In genomic region chr13:98030959-98031641, GRCm38 (mm10) we compare ENCODE assay signal across 8 mouse cellular contexts.
DNase-seq lines count a peak whose midpoint lies in the region; ATAC-seq and TF ChIP-seq lines count a peak whose summit lies in the region.

No protein-coding gene starts in this region.

- 0 out of 2 replicates have a peak overlapping the region, but pooled peaks have one; percentile 35 for H3K9ac ChIP-seq in hindbrain, embryonic 13.5 days

- in situ Hi-C loops in Patski (cut with MboI; ENCODE audit: low pct_unique_long_range_greater_than_20kb): loop anchor here (10.0 kb wide), 1 partner anchor 796 kb away; no protein-coding TSS in a partner anchor

- POLR2A ChIA-PET in Patski (lab: Charles Lee): interaction anchor here (0.6 to 1.1 kb wide), 2 partner anchors 41 to 175 kb away, joined by 3 read pairs; partner anchors contain the start of gene Arhgef28

- CTCF ChIA-PET in Patski (lab: Charles Lee): interaction anchor here (0.7 to 4.6 kb wide), 23 partner anchors 9 to 466 kb away, joined by 3 to 34 read pairs (median 4); partner anchors contain the start of gene Arhgef28

- no peak for DNase-seq in Patski (ENCODE audit: low read depth, low spot score)
- DNase-seq in cerebellum, adult 9-11 months: peak; percentile 54
- peak; percentile 56 to 84 for DNase-seq in frontal cortex, postnatal 14 days (ENCODE audit: low spot score in 2 of 2)
- peak; percentile 88 to 93 for DNase-seq in layer of hippocampus, postnatal 14 days (ENCODE audit: low spot score in 2 of 2)
- peak; percentile 92 for DNase-seq in lung, postnatal 10 days
- DNase-seq in ovary, postnatal 36 days (ENCODE audit: low spot score): peak; percentile 52
- DNase-seq in thymus, postnatal 36 days: peak; percentile 37 to 62

- ATAC-seq in Patski: no peak
- peak; percentile 67 for ATAC-seq in hindbrain, embryonic 13.5 days (ENCODE audit: low FRiP score)

- no peaks in the 10 kb centered on the region for H3K9me3 ChIP-seq in hindbrain, embryonic 13.5 days

- peak; percentile 85 for TF ChIP-seq CTCF in Patski (IDR thresholded peaks at IDR 0.05)

- peaks cover 14% of the 10 kb centered on the region for H3K4me1 ChIP-seq in hindbrain, embryonic 13.5 days (replicated peaks)

- H3K4me2 ChIP-seq in hindbrain, embryonic 13.5 days: peak overlapping the region; percentile 45

- 14% methylated on average over 16 of the region's 16 CpGs for WGBS in hindbrain, embryonic 13.5 days

- H3K27me3 ChIP-seq in Patski: no peaks in the 10 kb centered on the region
- H3K27me3 ChIP-seq in hindbrain, embryonic 13.5 days: no peaks in the 10 kb centered on the region

- H3K4me3 ChIP-seq in hindbrain, embryonic 13.5 days: peak overlapping the region; percentile 8; the same call in 1 of the 2 replicates

- H3K36me3 ChIP-seq in hindbrain, embryonic 13.5 days: no peaks in the 10 kb centered on the region

- no peak overlapping the region for H3K27ac ChIP-seq in hindbrain, embryonic 13.5 days
